Mouse (Mus musculus): ENCODE measurements around the gene Ehd1. TPM values are rescaled to one million over a fixed set of nuclear protein-coding genes. Genes with fewer than 3 reads are reported as not detected.
A peak's percentile ranks its signal among the peaks of the same experiment; 100 is the strongest.

Ehd1 gene
- polyA plus RNA-seq, 1 experiment from 2014 or later, result 90.8 TPM

DNA sequence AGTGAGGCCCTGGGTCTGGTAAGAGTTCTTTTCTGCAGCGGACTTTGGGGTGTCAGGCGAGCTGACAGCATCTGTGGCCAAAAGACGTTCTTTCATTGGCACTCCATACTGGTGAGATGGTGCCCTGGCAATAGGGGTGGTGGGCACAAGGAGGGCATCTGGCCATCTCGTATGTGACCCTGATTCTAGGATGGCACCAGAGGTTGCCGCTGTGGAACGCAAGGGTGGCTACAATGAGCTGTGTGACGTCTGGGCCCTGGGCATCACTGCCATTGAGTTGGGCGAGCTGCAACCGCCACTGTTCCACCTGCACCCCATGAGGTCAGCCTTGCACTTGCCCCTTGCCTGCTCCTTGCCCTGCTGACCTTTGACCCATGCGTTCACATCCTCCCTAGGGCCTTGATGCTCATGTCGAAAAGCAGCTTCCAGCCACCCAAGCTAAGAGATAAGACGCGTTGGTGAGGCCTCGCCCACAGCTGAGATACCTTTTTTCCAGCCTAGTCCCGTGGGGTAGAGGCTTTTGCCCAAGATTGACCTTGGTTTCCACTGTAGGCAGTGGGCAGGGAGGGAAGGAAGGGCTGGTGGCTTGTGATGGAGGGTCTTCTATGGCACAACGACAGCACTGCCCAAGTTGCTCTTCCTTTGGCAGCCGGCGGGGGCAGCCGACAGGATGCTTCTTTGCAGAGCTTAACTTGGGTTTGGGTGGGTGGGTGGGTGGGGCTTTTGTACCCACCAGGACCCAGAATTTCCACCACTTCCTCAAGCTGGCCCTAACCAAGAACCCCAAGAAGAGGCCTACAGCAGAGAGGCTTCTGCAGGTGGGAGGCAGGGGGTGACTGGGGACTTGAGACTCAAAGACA, 66.8 kb downstream of the Ehd1 start:
- Histone ChIP-seq H3K27me3 (no peaks in the 10 kb centered on the region), H3K4me1 (peaks cover 18% of the 10 kb centered on the region), H3K4me3 (no peak overlapping the region), H3K9ac (no peak overlapping the region), H3K4me2 (replicated peaks) (no peak overlapping the region), H3K27ac (no peak overlapping the region), H3K36me3 (peaks cover 76% of the 10 kb centered on the region), H3K9me3 (replicated peaks) (no peaks in the 10 kb centered on the region)
- 89% methylated on average over 18 of the region's 19 CpGs for WGBS
- no peak for ATAC-seq (ENCODE audit: low FRiP score)

DNA sequence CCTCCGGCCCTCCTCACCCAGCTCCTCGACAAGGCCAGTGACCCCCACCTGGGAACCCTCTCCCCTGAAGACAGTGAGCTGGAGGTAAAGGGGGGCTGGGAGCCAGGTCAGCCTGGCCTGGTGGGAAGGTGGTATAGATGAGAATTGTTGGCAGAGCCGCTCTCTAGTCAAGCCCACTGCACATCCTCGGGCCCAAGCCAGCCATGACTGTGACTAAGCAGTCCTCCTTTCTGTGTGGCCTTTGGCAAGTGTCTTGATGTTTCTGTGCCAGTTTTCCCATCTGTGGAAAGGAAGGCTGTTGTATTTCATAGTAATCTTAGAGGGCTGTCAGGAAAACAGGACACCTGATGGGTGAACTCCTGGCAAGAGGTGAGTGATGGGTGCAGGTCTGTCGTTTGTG, 67.5 kb downstream of the Ehd1 start:
- Histone ChIP-seq H3K4me3 (no peak overlapping the region), H3K4me1 (peaks cover 24% of the 10 kb centered on the region), H3K4me2 (replicated peaks) (no peak overlapping the region), H3K36me3 (peaks cover 69% of the 10 kb centered on the region), H3K9ac (no peak overlapping the region), H3K27me3 (no peaks in the 10 kb centered on the region), H3K9me3 (replicated peaks) (no peaks in the 10 kb centered on the region), H3K27ac (no peak overlapping the region)
- WGBS, result 87% methylated on average over 5 of the region's 5 CpGs
- no peak for ATAC-seq (ENCODE audit: low FRiP score)

DNA sequence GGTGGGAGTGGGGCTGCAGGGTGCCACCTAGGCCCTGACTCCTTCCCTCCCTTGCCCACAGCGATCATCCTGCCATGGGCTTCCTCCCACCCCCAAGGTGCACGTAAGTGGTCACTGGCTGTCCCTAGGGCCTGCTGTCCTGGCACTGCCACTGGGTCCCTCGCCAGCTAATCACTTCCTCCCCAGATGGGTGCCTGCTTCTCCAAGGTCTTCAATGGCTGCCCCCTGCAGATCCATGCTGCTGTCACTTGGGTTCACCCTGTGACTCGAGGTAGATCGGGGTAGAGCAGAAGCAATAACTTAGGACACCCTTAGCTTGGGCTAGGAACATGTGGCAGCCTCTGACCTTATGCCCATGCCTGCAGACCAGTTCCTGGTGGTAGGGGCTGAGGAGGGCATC, 69.5 kb downstream of the Ehd1 start:
- Histone ChIP-seq H3K4me3 (no peak overlapping the region), H3K27me3 (no peaks in the 10 kb centered on the region), H3K4me1 (peaks cover 23% of the 10 kb centered on the region), H3K4me2 (replicated peaks) (no peak overlapping the region), H3K9me3 (replicated peaks) (no peaks in the 10 kb centered on the region), H3K36me3 (peaks cover 61% of the 10 kb centered on the region), H3K9ac (no peak overlapping the region), H3K27ac (no peak overlapping the region)
- 86% methylated on average over 5 of the region's 5 CpGs for WGBS
- no peak for ATAC-seq (ENCODE audit: low FRiP score)

DNA sequence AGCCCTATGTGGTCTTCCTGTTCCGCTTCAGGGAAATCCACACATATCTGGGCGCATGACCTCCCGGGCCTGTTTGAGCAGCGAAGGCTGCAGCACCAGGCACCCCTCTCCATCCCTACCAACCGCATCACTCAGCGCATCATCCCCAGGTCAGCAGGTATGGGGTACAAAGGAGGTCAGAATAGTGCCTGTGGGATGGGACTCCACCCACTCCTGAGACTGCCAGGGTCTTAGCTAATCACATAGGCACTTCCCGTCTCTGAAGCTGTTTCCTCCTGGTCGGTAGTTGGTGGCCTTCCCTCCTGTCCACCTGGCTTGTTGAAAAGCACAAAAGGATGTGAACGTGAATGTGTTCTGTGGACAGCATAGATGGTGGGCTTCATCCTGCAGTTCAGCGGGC, 70.1 kb downstream of the Ehd1 start:
- Histone ChIP-seq H3K4me1 (peaks cover 16% of the 10 kb centered on the region), H3K27me3 (no peaks in the 10 kb centered on the region), H3K9me3 (replicated peaks) (no peaks in the 10 kb centered on the region), H3K27ac (no peak overlapping the region), H3K36me3 (peaks cover 61% of the 10 kb centered on the region), H3K9ac (no peak overlapping the region), H3K4me3 (no peak overlapping the region), H3K4me2 (replicated peaks) (no peak overlapping the region)
- WGBS, result 90% methylated on average over 10 of the region's 10 CpGs
- ATAC-seq (ENCODE audit: low FRiP score), result no peak

DNA sequence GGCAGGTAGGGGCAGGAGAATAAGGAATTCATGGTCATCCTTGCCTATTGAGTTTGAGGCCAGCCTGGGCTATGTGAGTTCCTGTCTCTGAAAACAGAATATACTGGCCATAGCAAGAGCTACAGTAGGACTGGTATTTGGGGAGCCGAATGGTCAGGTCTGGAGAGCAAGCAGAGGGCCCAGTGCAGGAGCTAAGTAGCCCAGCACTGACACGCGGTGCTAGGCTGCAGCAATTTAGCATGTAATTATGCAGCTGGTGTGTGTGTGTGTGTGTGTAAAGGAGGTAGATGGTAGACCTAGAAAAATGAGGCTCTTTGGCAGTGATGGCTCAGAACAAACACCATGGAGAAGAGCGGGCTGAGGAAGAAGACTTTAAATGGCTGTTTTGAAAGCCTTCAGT, 71.1 kb downstream of the Ehd1 start:
- peaks cover 60% of the 10 kb centered on the region for H3K36me3 ChIP-seq
- H3K9ac ChIP-seq, result no peak overlapping the region
- H3K4me3 ChIP-seq, result no peak overlapping the region
- no peak overlapping the region for H3K27ac ChIP-seq
- no peak overlapping the region for H3K4me2 ChIP-seq (replicated peaks)
- 94% methylated on average over 4 of the region's 4 CpGs for WGBS
- no peak for ATAC-seq (ENCODE audit: low FRiP score)
- H3K9me3 ChIP-seq (replicated peaks), result no peaks in the 10 kb centered on the region
- H3K27me3 ChIP-seq, result no peaks in the 10 kb centered on the region
- H3K4me1 ChIP-seq, result peaks cover 15% of the 10 kb centered on the region

DNA sequence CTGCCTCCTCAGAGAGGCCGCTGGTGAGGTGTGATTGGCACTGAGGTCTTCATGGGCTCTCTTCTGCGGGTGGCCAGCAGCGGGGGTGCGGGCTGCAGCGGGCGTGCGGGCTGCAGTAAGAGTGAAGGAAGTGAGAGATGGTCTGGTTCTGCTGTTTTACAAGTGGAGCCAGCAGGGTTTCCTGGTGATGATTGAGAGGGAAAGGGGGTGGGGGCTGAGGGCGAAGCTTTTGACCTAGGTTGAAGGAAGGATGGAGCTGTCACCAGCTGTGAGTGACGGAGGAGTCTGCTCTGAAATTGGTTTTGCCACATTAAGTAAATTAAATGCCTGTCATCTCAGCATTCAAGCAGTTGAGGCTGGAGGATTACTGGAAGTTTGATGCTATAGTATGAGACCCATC, 72.2 kb downstream of the Ehd1 start:
- Histone ChIP-seq H3K27me3 (no peaks in the 10 kb centered on the region), H3K27ac (0 out of 2 replicates have a peak overlapping the region, but pooled peaks have one; percentile 30), H3K9ac (peak overlapping the region; percentile 39), H3K9me3 (replicated peaks) (no peaks in the 10 kb centered on the region), H3K4me3 (no peak overlapping the region), H3K4me1 (peaks cover 15% of the 10 kb centered on the region), H3K4me2 (replicated peaks) (no peak overlapping the region), H3K36me3 (peaks cover 63% of the 10 kb centered on the region)
- WGBS, result 49% methylated on average over 9 of the region's 9 CpGs
- no peak for ATAC-seq (ENCODE audit: low FRiP score)

DNA sequence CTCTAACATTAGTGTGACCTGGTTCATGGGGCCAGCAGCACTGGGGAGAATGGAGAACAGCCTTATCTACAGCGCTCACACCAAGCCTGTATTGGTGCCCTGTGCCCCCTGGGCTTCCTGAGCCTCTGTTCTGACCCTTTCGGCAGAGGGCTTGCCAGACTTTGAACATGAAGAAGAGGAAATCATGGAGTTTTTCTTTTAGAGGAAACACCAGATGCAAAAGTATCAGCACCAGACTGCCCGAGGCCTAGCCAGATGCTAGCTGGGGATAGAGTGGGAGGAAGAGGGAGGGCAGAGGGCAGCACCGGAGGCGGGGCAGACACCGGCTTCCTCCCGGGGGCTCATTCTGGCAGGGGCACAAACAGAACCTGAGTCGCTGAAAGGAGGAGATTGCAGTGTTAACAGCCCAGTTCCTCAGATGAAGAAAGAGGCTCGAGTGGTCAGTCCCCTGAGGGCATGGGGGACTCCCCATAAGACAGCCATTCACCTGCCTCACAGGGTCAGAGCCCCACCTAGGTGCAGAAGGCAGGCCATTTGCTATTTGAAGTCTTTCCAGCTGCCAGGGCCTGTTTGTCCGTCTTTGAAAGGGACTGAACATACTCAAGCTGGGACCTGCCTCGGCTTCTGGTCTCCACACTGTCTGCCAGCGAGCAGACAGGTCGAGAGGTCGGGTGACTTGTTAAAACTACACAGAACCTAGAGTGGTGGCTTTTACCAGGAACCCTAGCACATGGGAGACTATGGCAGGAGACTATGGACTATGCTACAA, 72.9 kb downstream of the Ehd1 start:
- WGBS, result 41% methylated on average over 14 of the region's 14 CpGs
- Histone ChIP-seq H3K36me3 (peaks cover 64% of the 10 kb centered on the region), H3K27ac (0 out of 2 replicates have a peak overlapping the region, but pooled peaks have one; percentile 30)

More for the DNA sequence above, 72.9 kb downstream of the Ehd1 start:
- Histone ChIP-seq H3K9me3 (replicated peaks) (no peaks in the 10 kb centered on the region), H3K27me3 (no peaks in the 10 kb centered on the region), H3K4me2 (replicated peaks) (no peak overlapping the region), H3K4me3 (no peak overlapping the region), H3K4me1 (peaks cover 15% of the 10 kb centered on the region), H3K9ac (no peak overlapping the region)
- no peak for ATAC-seq (ENCODE audit: low FRiP score)

MicroRNAs within 50 kb of the gene (microRNA counts, 519-probe panel; counts per million panel counts)
- 1,391 counts per million, percentile 59 among the panel's probes with 10 or more counts for microRNA mmu-miR-192

Small RNAs within 50 kb of the gene (microRNA-seq; reads per million reads assigned to microRNA genes)
- gene Mir192 (87.3 reads per million, percentile 43 among the genes with 10 or more reads in this experiment), gene Mir194-2 (68.1 reads per million, percentile 40 among the genes with 10 or more reads in this experiment), gene Mir6989 (0.81 reads per million)

Other genes starting within 250 kb of the Ehd1 start
- gene Syvn1, start 230.1 kb upstream of the Ehd1 start, polyA plus RNA-seq (2016; fragmentation: Nextera tagmentation; extraction: Ambion mirVana), result 31.7 and 32.8 TPM in 2 replicates
- gene Mrpl49, start 218.9 kb upstream of the Ehd1 start, polyA plus RNA-seq (2016; fragmentation: Nextera tagmentation; extraction: Ambion mirVana), result 65.1 and 67.5 TPM in 2 replicates
- gene Fau, start 218.9 kb upstream of the Ehd1 start, polyA plus RNA-seq (2016; fragmentation: Nextera tagmentation; extraction: Ambion mirVana), result 561 and 621 TPM in 2 replicates
- 33.6 and 34.4 TPM in 2 replicates for gene Znhit2, start 215.5 kb upstream of the Ehd1 start, polyA plus RNA-seq (2016; fragmentation: Nextera tagmentation; extraction: Ambion mirVana)
- 38.0 and 40.3 TPM in 2 replicates for gene Tm7sf2, start 208.4 kb upstream of the Ehd1 start, polyA plus RNA-seq (2016; fragmentation: Nextera tagmentation; extraction: Ambion mirVana)
- gene Vps51, start 199.5 kb upstream of the Ehd1 start, polyA plus RNA-seq (2016; fragmentation: Nextera tagmentation; extraction: Ambion mirVana), result 78.8 and 79.7 TPM in 2 replicates
- gene Tmem262, start 196.7 kb upstream of the Ehd1 start, polyA plus RNA-seq (2016; fragmentation: Nextera tagmentation; extraction: Ambion mirVana), result not detected in 2 replicates
- gene Gm28374, start 194.5 kb upstream of the Ehd1 start, polyA plus RNA-seq (2016; fragmentation: Nextera tagmentation; extraction: Ambion mirVana), result 2.5 and 2.7 TPM in 2 replicates
- gene Zfpl1, start 191.8 kb upstream of the Ehd1 start, polyA plus RNA-seq (2016; fragmentation: Nextera tagmentation; extraction: Ambion mirVana), result 68.9 and 75.0 TPM in 2 replicates
- gene Cdca5, start 191.7 kb upstream of the Ehd1 start, polyA plus RNA-seq (2016; fragmentation: Nextera tagmentation; extraction: Ambion mirVana), result 24.5 and 25.4 TPM in 2 replicates
- 0.35 and 0.38 TPM in 2 replicates for gene AC131692.1, start 182.3 kb upstream of the Ehd1 start, polyA plus RNA-seq (2016; fragmentation: Nextera tagmentation; extraction: Ambion mirVana)
- gene Naaladl1, start 170.9 kb upstream of the Ehd1 start, polyA plus RNA-seq (2016; fragmentation: Nextera tagmentation; extraction: Ambion mirVana), result 0.54 and 0.70 TPM in 2 replicates
- gene Sac3d1, start 158.1 kb upstream of the Ehd1 start, polyA plus RNA-seq (2016; fragmentation: Nextera tagmentation; extraction: Ambion mirVana), result 47.9 and 48.3 TPM in 2 replicates
- 33.2 and 33.4 TPM in 2 replicates for gene Snx15, start 148.4 kb upstream of the Ehd1 start, polyA plus RNA-seq (2016; fragmentation: Nextera tagmentation; extraction: Ambion mirVana)
- 0.22 TPM in 1 of 2 replicates, not detected in the other for gene Batf2, start 135.7 kb upstream of the Ehd1 start, polyA plus RNA-seq (2016; fragmentation: Nextera tagmentation; extraction: Ambion mirVana)
- gene Arl2, start 135.2 kb upstream of the Ehd1 start, polyA plus RNA-seq (2016; fragmentation: Nextera tagmentation; extraction: Ambion mirVana), result 91.6 and 94.6 TPM in 2 replicates
- not detected in 2 replicates for gene Majin, start 92.3 kb upstream of the Ehd1 start, polyA plus RNA-seq (2016; fragmentation: Nextera tagmentation; extraction: Ambion mirVana)
- gene Gpha2, start 50.3 kb upstream of the Ehd1 start, polyA plus RNA-seq (2016; fragmentation: Nextera tagmentation; extraction: Ambion mirVana), result 1.4 and 1.5 TPM in 2 replicates
- gene Ppp2r5b, start 40.9 kb upstream of the Ehd1 start, polyA plus RNA-seq (2016; fragmentation: Nextera tagmentation; extraction: Ambion mirVana), result 66.3 and 72.2 TPM in 2 replicates
- gene Atg2a, start 35.1 kb upstream of the Ehd1 start, polyA plus RNA-seq (2016; fragmentation: Nextera tagmentation; extraction: Ambion mirVana), result 14.7 and 15.4 TPM in 2 replicates
- 0.48 and 0.61 TPM in 2 replicates for gene Cdc42bpg, start 29.7 kb downstream of the Ehd1 start, polyA plus RNA-seq (2016; fragmentation: Nextera tagmentation; extraction: Ambion mirVana)
- gene Men1, start 58.3 kb downstream of the Ehd1 start, polyA plus RNA-seq (2016; fragmentation: Nextera tagmentation; extraction: Ambion mirVana), result 91.5 and 95.8 TPM in 2 replicates
- 15.0 and 16.0 TPM in 2 replicates for gene Map4k2, start 64.4 kb downstream of the Ehd1 start, polyA plus RNA-seq (2016; fragmentation: Nextera tagmentation; extraction: Ambion mirVana)
- gene Sf1, start 87.0 kb downstream of the Ehd1 start, polyA plus RNA-seq (2016; fragmentation: Nextera tagmentation; extraction: Ambion mirVana), result 168 and 176 TPM in 2 replicates
- gene Pygm, start 107.7 kb downstream of the Ehd1 start, polyA plus RNA-seq (2016; fragmentation: Nextera tagmentation; extraction: Ambion mirVana), result 1.8 and 3.9 TPM in 2 replicates
- 20.0 and 23.0 TPM in 2 replicates for gene Rasgrp2, start 122.6 kb downstream of the Ehd1 start, polyA plus RNA-seq (2016; fragmentation: Nextera tagmentation; extraction: Ambion mirVana)
- 21.3 and 23.0 TPM in 2 replicates for gene Nrxn2, start 142.0 kb downstream of the Ehd1 start, polyA plus RNA-seq (2016; fragmentation: Nextera tagmentation; extraction: Ambion mirVana)